Mouse (Mus musculus) pancreas, adult 10 weeks (tissue): ENCODE data around the gene Dcpp1. TPM values are rescaled to one million over a fixed set of nuclear protein-coding genes. Genes with fewer than 3 reads are reported as not detected.

Experiments used
- polyA plus RNA-seq: library from polyadenylated mRNA; stranded (reverse); fragments of 350-450 nt; fragmentation: Illumina TruSeq; extraction: RNeasy Lipid Tissue Mini Kit (QIAGEN cat#74804); gene quantifications from one replicate; pipeline ENCODE4 v1.2.3, GENCODE M21; 2015; ENCODE audit warnings: low read depth, low replicate concordance; ENCODE audit not compliant: insufficient read depth

Gene Dcpp1
- polyA plus RNA-seq, result not detected

GRCm38 (mm10) chr17:23880576-23880975 lies at the start of gene Dcpp1, which contains the start of gene Dcpp2:
TSS of gene Dcpp1 (plus strand) at chr17:23880876.
TSS of gene Dcpp2 (plus strand) at chr17:23880880.

GRCm38 (mm10) chr17:23836006-23836575 lies 44.6 kb upstream of the Dcpp1 start, which contains the start of gene Prss33:
TSS of gene Prss33 (minus strand) at chr17:23836056.

GRCm38 (mm10) chr17:23843812-23844273 lies 36.8 kb upstream of the Dcpp1 start, which contains the start of the genes Prss32 and Prss41:
TSS of gene Prss32 (plus strand) at chr17:23843855.
TSS of gene Prss41 (minus strand) at chr17:23844172.

GRCm38 (mm10) chr17:23867756-23868155 lies 12.9 kb upstream of the Dcpp1 start, which contains the start of gene Prss21:
TSS of gene Prss21 (plus strand) at chr17:23868056.

GRCm38 (mm10) chr17:23917158-23917557 lies 36.5 kb downstream of the Dcpp1 start, which contains the start of gene Dcpp3:
TSS of gene Dcpp3 (plus strand) at chr17:23917458.

Other genes with a start within 250 kb of the Dcpp1 start
- gene Mmp25, start 235.6 kb upstream of the Dcpp1 start, polyA plus RNA-seq, result 0.24 TPM
- 2.9 TPM for gene Bicdl2, start 220.4 kb upstream of the Dcpp1 start, polyA plus RNA-seq
- gene Hcfc1r1, start 207.3 kb upstream of the Dcpp1 start, polyA plus RNA-seq, result 44.8 TPM
- 3.1 TPM for gene Thoc6, start 207.0 kb upstream of the Dcpp1 start, polyA plus RNA-seq
- gene Tnfrsf12a, start 203.4 kb upstream of the Dcpp1 start, polyA plus RNA-seq, result 9.0 TPM
- gene Cldn6, start 201.6 kb upstream of the Dcpp1 start, polyA plus RNA-seq, result 4.2 TPM
- 3.5 TPM for gene Cldn9, start 196.8 kb upstream of the Dcpp1 start, polyA plus RNA-seq
- not detected for gene 1520401A03Rik, start 158.1 kb upstream of the Dcpp1 start, polyA plus RNA-seq
- 3.3 TPM for gene Pkmyt1, start 154.5 kb upstream of the Dcpp1 start, polyA plus RNA-seq
- 5.0 TPM for gene Paqr4, start 140.0 kb upstream of the Dcpp1 start, polyA plus RNA-seq
- not detected for gene Kremen2, start 135.0 kb upstream of the Dcpp1 start, polyA plus RNA-seq
- gene Flywch1, start 109.3 kb upstream of the Dcpp1 start, polyA plus RNA-seq, result 9.7 TPM
- gene Flywch2, start 94.8 kb upstream of the Dcpp1 start, polyA plus RNA-seq, result 1.3 TPM
- gene Srrm2, start 90.3 kb upstream of the Dcpp1 start, polyA plus RNA-seq, result 176 TPM
- 116 TPM for gene Elob, start 51.7 kb upstream of the Dcpp1 start, polyA plus RNA-seq
- not detected for gene Prss33, start 44.8 kb upstream of the Dcpp1 start, polyA plus RNA-seq
- not detected for gene Prss32, start 37.0 kb upstream of the Dcpp1 start, polyA plus RNA-seq
- gene Prss41, start 36.7 kb upstream of the Dcpp1 start, polyA plus RNA-seq, result not detected
- not detected for gene Prss21, start 12.8 kb upstream of the Dcpp1 start, polyA plus RNA-seq
- gene Dcpp2, start within 50 bp of the Dcpp1 start, polyA plus RNA-seq, result not detected
- gene Dcpp3, start 36.6 kb downstream of the Dcpp1 start, polyA plus RNA-seq, result not detected
- gene Sbp, start 60.8 kb downstream of the Dcpp1 start, polyA plus RNA-seq, result not detected
- not detected for gene Sbpl, start 74.4 kb downstream of the Dcpp1 start, polyA plus RNA-seq
- gene Prss30, start 99.7 kb downstream of the Dcpp1 start, polyA plus RNA-seq, result not detected
- gene Prss22, start 117.2 kb downstream of the Dcpp1 start, polyA plus RNA-seq, result not detected
- not detected for gene Prss27, start 157.3 kb downstream of the Dcpp1 start, polyA plus RNA-seq
- gene Kctd5, start 192.6 kb downstream of the Dcpp1 start, polyA plus RNA-seq, result 3.1 TPM